Mouse (Mus musculus) midbrain, postnatal 0 days (tissue): Measurements from ENCODE around the gene Podxl. TPM values are rescaled to one million over a fixed set of nuclear protein-coding genes. Genes with fewer than 3 reads are reported as not detected.
A peak's percentile ranks its signal among the peaks of the same experiment; 100 is the strongest.

Experiments used
- ATAC-seq: fragments of 200-750 bp; cut with Nextera tagmentation; 2 replicates; pipeline ENCODE4 v1.8.0; 2017; ENCODE audit warnings: moderate number of reproducible peaks, mild to moderate bottlenecking, moderate TSS enrichment, moderate library complexity; ENCODE audit not compliant: low FRiP score
- DNase-seq: peaks from one replicate; pipeline ENCODE4 v3.0.0-alpha.2; 2015; ENCODE audit warnings: low spot score
- H3K27ac ChIP-seq: fragments of 300-500 bp; sonication (generic); 2 replicates; pipeline ENCODE4 v1.5.1; 2014; ENCODE audit warnings: low read depth, mild to moderate bottlenecking, low read length, mixed read lengths
- H3K27me3 ChIP-seq: fragments of 300-500 bp; sonication (generic); 2 replicates; pipeline ENCODE4 v1.6.1; 2014; ENCODE audit warnings: low read length, control low read depth, mixed read lengths; ENCODE audit not compliant: insufficient read depth
- H3K36me3 ChIP-seq: fragments of 300-500 bp; sonication (generic); 2 replicates; pipeline ENCODE4 v1.6.1; 2014; ENCODE audit warnings: low read length, control low read depth, mixed read lengths; ENCODE audit not compliant: insufficient read depth
- H3K4me1 ChIP-seq: fragments of 300-500 bp; sonication (generic); 2 replicates; pipeline ENCODE4 v1.6.1; 2014; ENCODE audit warnings: mild to moderate bottlenecking, control low read depth, antibody characterized with exemption, low read length, mixed read lengths; ENCODE audit not compliant: insufficient read depth
- H3K4me2 ChIP-seq: fragments of 300-500 bp; sonication (generic); 2 replicates; pipeline ENCODE4 v1.6.1; 2014; ENCODE audit warnings: low read depth, mild to moderate bottlenecking, low read length, mixed read lengths; ENCODE audit not compliant: poor library complexity, severe bottlenecking
- H3K4me3 ChIP-seq: fragments of 300-500 bp; sonication (generic); 2 replicates; pipeline ENCODE4 v1.5.1; 2014; ENCODE audit warnings: low read depth, mild to moderate bottlenecking, low read length, moderate library complexity
- H3K9ac ChIP-seq: fragments of 300-500 bp; sonication (generic); replicated peaks from 2 replicates; pipeline ENCODE4 v1.6.1; 2014; ENCODE audit warnings: mild to moderate bottlenecking, low read length, moderate library complexity, mixed read lengths; ENCODE audit not compliant: poor library complexity, severe bottlenecking
- H3K9me3 ChIP-seq: fragments of 300-500 bp; sonication (generic); 2 replicates; pipeline ENCODE4 v1.6.1; 2016; ENCODE audit warnings: low read length, control low read depth
- CTCF ChIP-seq: IDR thresholded peaks from 2 replicates; pipeline ENCODE4 v1.5.1; 2016; ENCODE audit warnings: antibody characterized with exemption, mild to moderate bottlenecking
- WGBS: fragments of 180-500 bp; shearing (Covaris S2); extraction: QIAGEN DNeasy Blood & Tissue Kit; methylation state at CpG from one replicate; pipeline ENCODE4 v1.1.7; 2014; 5-methylcytosine and 5-hydroxymethylcytosine counted together
- polyA plus RNA-seq: library from polyadenylated mRNA; unstranded; fragments of >200 nt; fragmentation: Nextera tagmentation; extraction: Ambion mirVana; gene quantifications from 2 replicates; pipeline ENCODE4 v1.2.1, GENCODE M21; 2015
- total RNA-seq: library from RNA; depleted of rRNA; stranded (reverse); fragments of >200 nt; gene quantifications from 2 replicates; pipeline ENCODE4 v1.2.3, GENCODE M21; 2014

The Podxl gene
- total and polyA plus RNA-seq, 2 experiments from 2014 or later, result 6.0 to 15.1 TPM

GRCm38 (mm10) chr6:31576151-31576550 is 12.4 kb upstream of the Podxl start:
- no peaks in the 10 kb centered on the region for H3K4me1 ChIP-seq
- no peak overlapping the region for H3K9ac ChIP-seq
- no peak for DNase-seq
- no peak overlapping the region for H3K4me3 ChIP-seq
- no peaks in the 10 kb centered on the region for H3K36me3 ChIP-seq
- ATAC-seq, result no peak
- WGBS, result 80% methylated on average over 9 of the region's 9 CpGs
- no peak overlapping the region for H3K4me2 ChIP-seq
- no peaks in the 10 kb centered on the region for H3K27me3 ChIP-seq
- H3K27ac ChIP-seq, result no peak overlapping the region
- H3K9me3 ChIP-seq, result no peaks in the 10 kb centered on the region
- TF ChIP-seq CTCF, result no peak

GRCm38 (mm10) chr6:31575063-31575462 is 11.3 kb upstream of the Podxl start:
- WGBS, result 79% methylated on average over 4 of the region's 4 CpGs
- no peak for TF ChIP-seq CTCF
- Histone ChIP-seq H3K9ac (no peak overlapping the region), H3K27me3 (no peaks in the 10 kb centered on the region), H3K27ac (no peak overlapping the region), H3K4me2 (no peak overlapping the region), H3K36me3 (no peaks in the 10 kb centered on the region), H3K4me1 (no peaks in the 10 kb centered on the region), H3K9me3 (no peaks in the 10 kb centered on the region), H3K4me3 (no peak overlapping the region)
- ATAC-seq (no peak), DNase-seq (no peak)

DNA sequence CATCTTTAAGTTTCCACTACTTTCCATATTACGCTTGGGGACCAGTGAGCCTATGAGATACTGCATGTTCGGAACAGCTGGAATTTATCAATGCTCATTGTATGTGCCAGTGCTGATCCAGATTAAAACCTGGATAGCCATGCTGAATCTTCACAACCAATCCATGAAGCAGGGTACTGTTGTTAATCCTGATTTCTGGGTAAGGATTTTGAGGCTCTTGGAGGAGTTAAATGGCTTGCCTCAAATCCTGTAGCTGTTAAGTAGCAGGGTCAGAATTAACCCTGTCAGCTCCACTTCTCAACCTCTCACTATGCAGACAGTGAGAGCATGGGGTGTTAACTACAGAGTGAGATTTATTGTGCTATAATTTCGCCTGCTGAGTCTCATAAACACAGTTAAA is 7.7 kb upstream of the Podxl start:
- H3K4me1 ChIP-seq, result no peaks in the 10 kb centered on the region
- H3K36me3 ChIP-seq, result no peaks in the 10 kb centered on the region
- no peak overlapping the region for H3K27ac ChIP-seq
- 0 out of 2 replicates have a peak, but pooled peaks cover 5% of the 10 kb centered on the region for H3K27me3 ChIP-seq
- no peak overlapping the region for H3K4me2 ChIP-seq
- no peak overlapping the region for H3K4me3 ChIP-seq
- ATAC-seq (no peak), DNase-seq (no peak)
- TF ChIP-seq CTCF, result no peak
- no peaks in the 10 kb centered on the region for H3K9me3 ChIP-seq
- no peak overlapping the region for H3K9ac ChIP-seq
- WGBS, result 66% methylated on average over 3 of the region's 3 CpGs

GRCm38 (mm10) chr6:31568070-31568595 is 4.4 kb upstream of the Podxl start:
- Histone ChIP-seq H3K27ac (no peak overlapping the region), H3K27me3 (0 out of 2 replicates have a peak, but pooled peaks cover 5% of the 10 kb centered on the region), H3K9ac (no peak overlapping the region), H3K36me3 (no peaks in the 10 kb centered on the region), H3K4me1 (no peaks in the 10 kb centered on the region), H3K9me3 (no peaks in the 10 kb centered on the region), H3K4me3 (no peak overlapping the region), H3K4me2 (no peak overlapping the region)
- DNase-seq, result no peak
- no peak for ATAC-seq
- TF ChIP-seq CTCF, result no peak
- whole genome bisulfite sequencing, result 37% methylated on average over 7 of the region's 7 CpGs

DNA sequence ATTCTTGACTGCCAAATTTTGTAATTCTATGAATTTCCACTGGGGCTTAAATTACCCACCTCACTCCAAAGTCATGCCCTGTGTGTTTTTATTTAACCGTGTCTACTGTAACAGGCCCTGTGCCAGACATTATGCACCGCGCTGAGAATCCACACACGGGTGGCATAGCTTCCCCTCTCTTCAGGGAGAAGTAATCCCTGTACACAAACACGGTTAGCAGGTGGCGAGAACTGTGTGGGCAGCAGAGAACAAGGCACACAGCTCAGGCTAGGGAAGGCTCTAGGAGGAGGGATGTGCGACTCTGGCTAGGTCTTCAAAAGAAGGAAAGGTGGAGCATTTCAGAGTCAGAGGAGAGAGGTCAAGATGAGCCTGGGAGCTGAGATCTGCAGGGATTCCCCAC is 3.4 kb upstream of the Podxl start:
- H3K27me3 ChIP-seq, result 0 out of 2 replicates have a peak, but pooled peaks cover 5% of the 10 kb centered on the region
- WGBS, result 31% methylated on average over 7 of the region's 7 CpGs
- ATAC-seq (no peak), DNase-seq (no peak)
- H3K4me3 ChIP-seq, result no peak overlapping the region
- H3K4me2 ChIP-seq, result no peak overlapping the region
- TF ChIP-seq CTCF, result 0 out of 2 replicates have a peak, but pooled peaks have one; percentile 12
- peaks cover 4% of the 10 kb centered on the region; the same call in 1 of the 2 replicates for H3K4me1 ChIP-seq
- H3K9me3 ChIP-seq, result no peaks in the 10 kb centered on the region
- no peak overlapping the region for H3K9ac ChIP-seq
- no peak overlapping the region for H3K27ac ChIP-seq
- H3K36me3 ChIP-seq, result no peaks in the 10 kb centered on the region

- ATAC-seq (no peak), DNase-seq (peak; percentile 26)
- TF ChIP-seq CTCF, result no peak
- peak overlapping the region; percentile 91 for H3K4me2 ChIP-seq
- H3K4me1 ChIP-seq, result peaks cover 5% of the 10 kb centered on the region
- 1% methylated on average over 17 of the region's 17 CpGs for WGBS
- no peaks in the 10 kb centered on the region for H3K9me3 ChIP-seq
- H3K27ac ChIP-seq, result no peak overlapping the region
- H3K4me3 ChIP-seq, result peak overlapping the region; percentile 81; the same call in 1 of the 2 replicates
- H3K36me3 ChIP-seq, result no peaks in the 10 kb centered on the region
- no peak overlapping the region for H3K9ac ChIP-seq
- H3K27me3 ChIP-seq, result 0 out of 2 replicates have a peak, but pooled peaks cover 5% of the 10 kb centered on the region
Observed at GRCm38 (mm10) chr6:31564901-31565391, 1.2 kb upstream of the Podxl start.
